Mouse (Mus musculus): ENCODE measurements around the gene Ogfod1. TPM values are rescaled to one million over a fixed set of nuclear protein-coding genes. Genes with fewer than 3 reads are reported as not detected.

The Ogfod1 gene
- total RNA-seq, 4 experiments from 2014 or later, result 23.0 to 31.3 (median 27.4) TPM

DNA sequence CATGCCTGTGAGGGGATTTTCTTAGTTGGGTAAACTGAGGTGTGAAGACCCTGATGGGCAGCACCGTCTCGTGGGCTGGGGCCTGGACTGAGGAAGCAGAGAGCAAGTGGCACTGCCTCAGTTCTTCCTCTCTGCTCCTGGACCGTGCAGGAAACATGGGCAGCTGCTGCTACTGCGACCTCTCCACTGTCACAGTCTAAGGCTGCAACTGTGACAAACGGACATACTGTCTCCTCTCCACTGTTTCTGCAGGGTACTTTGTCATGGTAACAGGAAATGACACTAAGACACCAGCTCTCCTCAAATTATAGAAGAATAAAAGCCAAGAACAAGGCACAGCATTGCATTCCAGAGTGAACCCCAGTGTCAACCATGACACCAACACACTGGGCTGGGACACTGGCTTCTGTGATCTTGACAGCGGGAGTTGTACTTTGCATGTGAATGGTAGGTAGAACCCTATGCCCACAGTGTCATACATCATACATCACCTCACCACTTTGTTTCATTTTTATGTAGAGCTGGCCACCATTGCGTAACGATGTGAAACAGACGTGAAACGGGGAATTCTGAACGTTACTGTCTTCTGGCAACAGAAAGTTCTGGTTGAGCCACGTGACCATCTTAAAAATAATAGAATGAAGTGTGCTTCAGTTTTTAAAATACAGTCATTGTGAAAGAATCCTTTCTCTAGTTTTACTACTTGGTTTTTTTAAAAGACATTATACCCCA, 39.6 kb downstream of the Ogfod1 start:
- no peak for DNase-seq

DNA sequence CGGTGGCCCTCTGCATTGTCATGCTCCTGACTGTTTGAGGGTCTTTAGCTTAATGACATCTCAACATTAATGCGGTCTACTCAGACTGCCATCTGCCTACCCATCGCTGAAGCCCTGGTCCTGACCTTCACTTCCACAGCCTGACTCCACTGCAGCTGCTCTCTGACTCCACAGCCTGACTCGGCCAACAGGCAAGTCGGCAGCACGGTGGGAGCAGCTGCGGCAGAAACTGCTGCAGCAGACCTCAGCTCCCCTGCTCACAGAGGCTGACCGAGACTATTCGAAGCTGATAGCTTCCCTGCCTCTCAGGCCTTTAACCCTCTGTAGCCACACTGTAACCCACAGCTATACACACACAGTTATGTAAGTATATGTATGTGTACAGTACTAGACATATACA, 51.0 kb downstream of the Ogfod1 start:
- no peak for DNase-seq

DNA sequence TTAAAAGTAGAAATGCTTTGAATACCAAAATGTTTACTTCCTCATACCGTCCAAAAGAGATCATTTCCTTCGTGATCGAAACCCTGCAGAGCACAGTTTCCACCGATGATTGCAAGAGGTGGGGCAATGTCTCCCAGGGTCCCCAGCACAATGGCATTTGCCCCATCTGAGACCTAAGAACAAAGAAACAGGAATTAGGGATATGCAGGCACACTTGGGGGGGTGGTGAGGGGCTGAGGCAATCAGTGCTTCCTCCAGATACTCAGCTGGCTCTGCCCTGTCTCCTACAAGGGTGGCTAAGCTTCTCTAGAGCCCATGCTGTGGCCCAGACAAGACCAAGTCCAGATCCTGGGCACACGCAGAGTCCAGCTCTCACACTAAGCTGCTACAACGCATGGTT, 52.7 kb downstream of the Ogfod1 start:
- DNase-seq, result no peak

DNA sequence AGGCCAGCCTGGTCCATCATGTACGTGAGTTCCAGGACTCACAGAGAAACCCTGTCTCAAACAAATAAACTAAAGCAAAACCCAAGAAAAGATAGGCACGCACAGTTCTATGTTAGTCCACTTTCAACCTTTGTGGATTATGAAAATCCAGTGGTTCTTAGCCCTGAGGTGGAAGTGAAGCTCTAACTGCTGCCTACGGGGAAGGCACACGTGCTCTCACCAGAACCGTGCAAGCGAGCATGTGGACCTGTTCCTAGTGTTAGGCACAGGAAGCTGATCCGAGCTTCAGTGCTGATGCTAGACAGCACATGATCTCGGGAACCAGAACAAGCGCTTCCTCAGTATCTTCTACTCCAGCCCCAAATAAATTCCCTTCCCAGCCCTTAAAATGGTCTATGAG, 55.9 kb downstream of the Ogfod1 start:
- DNase-seq, result no peak

DNA sequence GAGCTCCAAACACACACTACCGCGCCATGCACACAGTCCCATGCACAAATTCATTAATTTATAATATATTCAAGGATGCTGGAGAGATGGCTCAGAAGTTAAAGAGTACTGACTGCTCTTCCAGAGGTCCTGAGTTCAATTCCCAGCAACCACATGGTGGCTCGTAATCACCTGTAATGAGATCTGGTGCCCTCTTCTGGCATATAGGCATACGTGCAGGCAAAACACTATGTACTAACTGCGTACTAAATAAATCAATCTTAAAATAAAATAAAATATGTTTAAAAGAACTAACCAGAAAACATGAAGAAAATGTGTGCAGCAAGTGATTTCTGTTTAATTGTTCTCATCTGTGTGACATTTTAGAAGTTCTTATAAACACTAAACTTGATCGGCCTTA, 57.3 kb downstream of the Ogfod1 start:
- no peak for DNase-seq

DNA sequence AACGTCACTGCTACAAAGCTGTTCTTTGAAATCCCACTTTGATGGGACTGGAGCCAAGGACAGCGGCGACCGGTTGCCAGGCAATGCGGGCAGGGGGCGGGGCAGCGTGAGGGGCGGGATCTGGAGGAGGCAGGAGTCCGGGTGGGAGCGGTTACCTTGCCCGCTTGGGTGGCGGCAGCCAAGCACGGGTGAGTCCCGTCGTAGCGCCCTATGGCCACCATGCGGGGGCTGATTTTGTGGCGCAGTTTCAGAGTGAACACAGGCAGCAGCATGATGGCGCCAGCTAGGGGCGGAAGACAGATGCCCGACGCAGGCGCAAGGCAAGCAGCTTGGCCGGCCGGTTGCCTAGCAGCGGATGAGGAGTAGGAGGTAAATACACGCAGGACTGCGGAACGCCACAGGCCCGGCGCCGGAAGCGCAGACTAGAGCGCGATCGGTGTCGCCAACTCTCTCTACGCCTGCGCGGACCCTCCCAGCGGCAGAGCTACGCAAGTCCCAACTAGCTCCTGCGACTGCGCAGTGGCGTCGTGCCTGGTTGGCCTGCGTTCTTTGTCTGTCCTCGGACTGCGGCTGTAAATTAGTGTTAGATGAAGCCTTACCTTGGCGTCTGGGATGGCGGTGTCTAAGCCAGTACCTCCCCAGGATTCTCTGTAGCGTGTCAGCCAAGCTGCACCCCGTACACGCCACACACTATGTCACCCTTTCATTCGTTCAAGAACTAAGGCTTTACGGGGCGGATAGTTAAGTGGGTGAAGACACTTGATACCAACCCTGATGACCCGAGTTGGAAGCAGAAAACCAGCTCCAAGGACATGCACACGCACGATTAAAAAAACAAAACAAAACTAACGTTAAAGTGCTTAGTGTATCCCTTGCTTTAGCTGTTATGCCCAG, 61.3 kb downstream of the Ogfod1 start, which contains the start of gene Bbs2:
Gene Bbs2 (minus strand): TSS at position 848 of the 894 bp plus-strand sequence.
- DNase-seq, result peak; percentile 99

DNA sequence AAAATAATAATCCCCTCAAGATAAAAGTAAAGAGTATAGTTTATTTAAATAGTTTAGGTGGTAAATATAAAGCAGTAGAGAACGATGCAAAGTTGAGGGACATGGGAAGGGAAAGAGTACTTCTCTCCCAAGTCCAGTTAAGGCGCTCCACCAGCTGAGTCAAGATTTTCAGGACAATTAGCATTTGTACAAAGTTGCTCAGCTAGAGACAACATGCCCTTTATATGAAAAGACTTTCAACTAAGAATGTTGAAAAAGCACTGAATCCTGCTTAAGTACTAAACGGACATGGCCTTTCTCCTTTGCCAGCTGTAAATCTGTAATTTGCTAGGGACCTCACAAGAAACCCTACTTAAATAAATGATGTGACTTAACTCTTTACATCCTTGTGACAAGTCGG, 62.0 kb downstream of the Ogfod1 start:
- DNase-seq, result no peak

DNA sequence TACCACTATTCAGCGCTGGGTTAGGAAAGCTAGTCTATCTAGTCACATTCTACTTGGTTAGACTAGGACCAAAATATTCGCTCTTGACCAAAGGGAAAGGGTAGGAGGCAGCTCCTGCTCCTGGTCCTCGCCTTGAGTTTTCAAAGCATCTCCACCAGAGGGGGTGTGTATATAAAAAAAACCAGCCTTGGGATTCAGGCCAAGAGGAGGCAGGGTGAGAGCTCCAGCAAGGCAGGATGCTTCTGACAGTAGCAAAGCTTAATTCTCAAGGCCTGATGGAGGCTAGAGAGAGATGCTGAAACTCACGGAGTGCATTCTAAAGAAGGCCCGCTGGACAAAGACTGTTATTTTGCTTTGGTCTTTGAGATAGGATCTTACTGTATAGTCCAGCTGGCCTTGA, 67.1 kb downstream of the Ogfod1 start:
- no peak for DNase-seq

DNA sequence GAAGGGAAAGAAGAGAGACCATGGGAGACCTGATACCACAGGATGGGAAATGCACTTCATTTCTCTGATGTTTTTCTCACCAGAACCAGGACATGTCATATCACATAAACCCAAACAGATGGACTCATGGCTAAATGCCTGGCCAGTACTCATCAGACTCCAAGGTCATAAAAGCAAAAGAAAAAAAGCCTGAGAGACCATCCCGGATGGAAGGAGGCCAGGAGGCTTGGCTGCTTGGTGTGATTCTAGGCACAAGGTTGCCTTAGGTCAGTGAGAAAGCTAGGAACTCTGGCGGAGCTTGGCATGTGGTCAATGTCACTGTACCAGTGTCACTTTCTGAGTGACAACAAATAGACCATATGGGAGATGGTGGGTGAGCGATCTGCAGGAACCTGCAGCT, 70.9 kb downstream of the Ogfod1 start:
- peak; percentile 49 for DNase-seq

DNA sequence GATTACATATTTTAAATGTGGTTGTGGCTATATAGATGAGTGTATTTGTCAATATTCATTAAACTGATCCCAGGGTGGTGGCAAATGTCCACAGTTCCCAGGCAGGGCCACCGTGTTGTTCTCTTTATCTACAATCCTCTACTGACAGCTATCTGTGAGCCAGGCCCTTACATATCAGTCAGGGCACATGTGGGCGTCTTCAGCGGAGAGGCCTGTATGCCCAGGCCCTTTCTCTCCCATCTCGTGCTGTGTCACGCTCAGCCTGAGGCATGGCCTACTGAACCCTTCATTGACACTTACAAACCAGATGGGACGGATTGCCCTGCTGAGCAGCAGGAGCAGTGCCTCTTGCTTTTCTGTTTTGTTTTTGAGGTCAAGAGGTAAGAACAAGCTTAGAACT, 72.4 kb downstream of the Ogfod1 start:
- no peak for DNase-seq

DNA sequence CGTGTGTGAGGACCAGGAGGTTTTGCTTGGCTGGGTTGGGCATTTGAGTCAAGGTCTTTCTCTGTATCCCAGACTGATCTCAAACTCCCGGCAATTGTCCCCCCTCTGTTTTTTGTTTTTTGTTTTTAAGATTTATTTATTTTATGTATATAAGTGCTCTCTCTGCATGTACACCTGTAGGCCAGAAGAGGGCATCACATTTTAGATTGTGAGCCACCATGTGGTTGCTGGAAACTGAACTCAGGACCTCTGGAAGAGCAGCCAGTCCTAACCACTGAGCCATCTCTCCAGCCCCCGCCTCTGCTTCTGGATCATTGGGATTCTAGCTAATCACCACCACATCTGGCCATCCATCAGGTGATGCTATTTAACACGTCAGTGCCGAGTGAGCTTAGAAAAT, 72.8 kb downstream of the Ogfod1 start:
- no peak for DNase-seq

DNA sequence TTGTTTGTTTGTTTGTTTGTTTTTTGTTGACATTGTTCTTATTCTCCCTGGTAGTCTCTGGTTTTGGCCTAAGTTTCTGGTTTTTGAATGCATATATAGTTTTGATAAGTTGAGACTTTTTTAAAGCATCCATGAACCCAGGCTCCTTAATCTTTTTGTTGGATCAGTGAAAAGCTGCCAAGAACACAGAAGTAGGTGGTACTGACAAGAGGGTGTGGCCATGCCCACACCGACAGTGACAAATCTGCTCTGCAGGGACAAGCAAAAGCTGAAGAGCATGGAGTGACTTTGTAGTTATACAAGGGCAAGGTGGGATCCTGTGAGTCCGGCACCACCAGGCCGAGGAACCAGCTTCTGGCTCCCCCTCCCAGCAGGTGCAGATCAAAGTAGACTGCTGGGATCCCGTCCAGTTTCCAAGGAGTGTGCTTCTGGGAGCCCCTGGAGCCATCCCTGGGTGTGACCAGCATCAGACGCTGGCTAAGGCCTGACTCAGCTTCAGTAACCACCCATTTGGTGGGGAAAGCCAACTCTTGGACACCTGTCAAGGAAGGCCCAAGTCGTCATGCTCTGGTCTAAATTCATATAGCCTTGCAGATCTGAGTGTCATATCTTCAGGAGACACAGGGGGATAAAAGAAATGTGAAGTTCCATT, 73.7 kb downstream of the Ogfod1 start:
- DNase-seq, result no peak

DNA sequence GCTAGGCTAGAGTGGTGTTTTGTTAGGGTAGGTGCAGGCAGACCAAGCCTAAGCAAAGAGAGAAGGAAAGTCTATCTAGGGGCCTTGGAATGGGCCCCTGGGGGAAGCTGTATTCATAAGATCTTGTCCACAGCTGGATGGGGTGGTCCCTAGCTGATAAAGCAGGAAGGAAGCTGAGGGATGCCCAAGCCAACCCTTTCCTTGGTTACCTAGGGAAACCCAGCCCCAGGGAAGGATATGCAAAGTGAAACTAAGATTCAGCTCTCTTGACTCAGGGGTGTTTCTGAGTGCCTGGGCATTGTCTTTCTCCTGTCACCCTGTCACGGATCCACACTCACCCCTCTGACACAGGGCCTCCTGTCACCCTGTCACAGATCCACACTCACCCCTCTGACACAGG, 76.4 kb downstream of the Ogfod1 start:
- DNase-seq, result no peak

DNA sequence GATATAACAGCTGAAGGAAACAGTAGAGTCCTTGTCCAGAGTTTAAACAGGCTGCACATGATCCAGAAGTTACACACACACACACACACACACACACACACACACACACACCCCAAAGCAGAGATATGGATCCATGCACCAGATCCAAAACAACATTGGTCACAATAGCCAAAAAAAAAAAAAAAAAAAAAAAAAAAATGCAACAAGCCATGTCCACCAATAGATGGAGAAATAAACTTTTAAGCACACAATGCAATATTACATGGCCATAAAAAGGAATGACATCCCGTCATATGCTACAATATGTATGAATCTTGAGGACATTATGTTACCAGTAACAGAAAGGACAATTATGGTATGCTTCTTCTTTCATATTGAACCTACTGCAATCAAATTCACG, 77.0 kb downstream of the Ogfod1 start:
- no peak for DNase-seq

Other genes with a start within 250 kb of the Ogfod1 start
- gene Gnao1, start 227.2 kb upstream of the Ogfod1 start, total RNA-seq (2022), result 10 to 100 TPM; 29.7 to 54.8 (median 40.0) TPM
- gene Amfr, start 24.4 kb upstream of the Ogfod1 start, total RNA-seq (2022), result 100 to 1,000 TPM; 211 to 343 (median 258) TPM
- 10 to 100 TPM; 37.5 to 51.4 (median 43.6) TPM for gene Nudt21, start 167 bp upstream of the Ogfod1 start, total RNA-seq (2022)
- 10 to 100 TPM; 24.6 to 32.1 (median 28.2) TPM for gene Bbs2, start 61.7 kb downstream of the Ogfod1 start, total RNA-seq (2022)
- gene Mt4, start 100.0 kb downstream of the Ogfod1 start, total RNA-seq (2022), result not detected
- gene Mt3, start 115.4 kb downstream of the Ogfod1 start, total RNA-seq (2022), result 10 to 100 TPM in 2 of 4 experiments, 1 to 10 TPM in 2; 7.4 to 11.2 (median 9.6) TPM
- 100 to 1,000 TPM; 120 to 244 (median 215) TPM for gene Mt2, start 135.5 kb downstream of the Ogfod1 start, total RNA-seq (2022)
- 100 to 1,000 TPM; 179 to 332 (median 286) TPM for gene Mt1, start 141.9 kb downstream of the Ogfod1 start, total RNA-seq (2022)
- 10 to 100 TPM; 14.4 to 19.4 (median 17.0) TPM for gene Nup93, start 177.4 kb downstream of the Ogfod1 start, total RNA-seq (2022)

Measured in adrenal gland, adult 8-10 months (tissue).